Mouse (Mus musculus) erythroblast, embryonic 14.5 days (primary cell): ENCODE data around the gene Otop1. TPM values are rescaled to one million over a fixed set of nuclear protein-coding genes. Genes with fewer than 3 reads are reported as not detected.

Experiments used
- H3K27me3 ChIP-seq: 2 replicates; pipeline ENCODE4 v1.6.1; 2012; ENCODE audit warnings: inconsistent platforms; ENCODE audit not compliant: control insufficient read depth
- H3K36me3 ChIP-seq: 2 replicates; pipeline ENCODE4 v1.6.1; 2012; ENCODE audit warnings: mild to moderate bottlenecking, inconsistent platforms; ENCODE audit not compliant: control insufficient read depth
- H3K4me1 ChIP-seq: 2 replicates; pipeline ENCODE4 v1.6.1; 2012; ENCODE audit warnings: inconsistent platforms; ENCODE audit not compliant: control insufficient read depth
- H3K4me3 ChIP-seq: replicated peaks from 2 replicates; pipeline ENCODE3; 2012; ENCODE audit warnings: moderate library complexity, mild to moderate bottlenecking, inconsistent platforms
- H3K9me3 ChIP-seq: 2 replicates; pipeline ENCODE4 v1.6.1; 2012; ENCODE audit warnings: low read length, inconsistent platforms, mixed read lengths; ENCODE audit not compliant: control insufficient read depth
- GATA1 ChIP-seq: IDR thresholded peaks from 2 replicates; pipeline ENCODE4 v1.6.1; 2012; ENCODE audit warnings: low read length, inconsistent platforms, mixed read lengths
- TAL1 ChIP-seq: IDR thresholded peaks from 3 replicates; pipeline ENCODE4 v1.6.1; 2012; ENCODE audit warnings: low read length, inconsistent platforms, mixed read lengths
- polyA plus RNA-seq: library from polyadenylated mRNA; stranded (reverse); fragments of >175 nt; gene quantifications from 2 replicates; pipeline ENCODE4 v1.2.3, GENCODE M21; 2012

Otop1 gene
- polyA plus RNA-seq = not detected in 2 replicates

DNA sequence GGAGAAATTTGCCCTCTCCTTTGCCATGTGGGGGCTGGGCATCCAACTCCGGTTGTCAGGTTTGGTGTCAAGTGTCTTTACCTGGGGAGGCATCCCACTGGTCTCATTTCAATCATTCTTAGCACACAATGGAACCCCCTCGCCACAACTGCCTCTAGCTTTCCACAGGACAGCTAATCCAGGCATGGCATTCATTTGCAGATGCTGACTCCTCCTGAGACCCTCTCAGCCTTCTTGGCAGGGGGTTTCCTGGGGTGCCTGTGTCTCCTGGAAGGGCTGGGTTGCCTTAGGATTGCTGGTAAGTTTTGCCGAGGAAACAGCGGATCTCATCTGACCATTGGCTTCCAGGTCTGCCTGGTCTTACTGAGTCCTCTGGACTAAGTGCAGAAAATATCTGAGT lies at the start of gene Otop1:
Gene Otop1, plus strand, starts transcription at position 202 of the 400 bp plus-strand sequence.
- Histone ChIP-seq H3K27me3 (peaks cover 54% of the 10 kb centered on the region), H3K4me1 (no peaks in the 10 kb centered on the region), H3K4me3 (no peak within 1 kb of the TSS), H3K36me3 (peaks cover 11% of the 10 kb centered on the region), H3K9me3 (no peaks in the 10 kb centered on the region; the same call in 1 of the 2 replicates)
- no peak for TF ChIP-seq GATA1
- no peak for TF ChIP-seq TAL1

DNA sequence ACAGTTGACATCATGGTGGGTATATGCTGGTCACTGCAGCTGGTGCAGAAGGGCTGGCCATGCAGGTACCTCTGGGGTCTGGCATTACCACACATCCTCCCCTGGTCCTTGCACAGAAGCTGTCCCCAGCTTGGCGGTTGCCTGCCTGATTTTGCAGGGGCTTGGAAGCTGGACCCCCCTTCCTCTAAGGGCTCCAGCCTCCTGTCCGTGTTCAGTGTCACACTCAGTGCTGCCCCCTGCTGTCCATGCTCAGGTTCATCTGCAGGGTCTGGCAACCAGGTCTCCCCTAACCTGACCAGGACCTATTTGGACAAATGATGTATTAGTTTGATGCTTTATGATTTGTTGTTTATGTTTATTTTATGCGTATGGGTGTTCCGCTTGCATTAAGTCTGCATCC lies 40.4 kb upstream of the Otop1 start:
- peaks cover 54% of the 10 kb centered on the region for H3K36me3 ChIP-seq

GRCm38 (mm10) chr5:38236627-38237026 lies 39.1 kb upstream of the Otop1 start:
- TF ChIP-seq GATA1 (no peak), TAL1 (no peak)
- H3K36me3 ChIP-seq = peaks cover 42% of the 10 kb centered on the region
- no peaks in the 10 kb centered on the region for H3K27me3 ChIP-seq
- no peak overlapping the region for H3K4me3 ChIP-seq
- H3K4me1 ChIP-seq = no peaks in the 10 kb centered on the region
- peaks cover 2% of the 10 kb centered on the region; the same call in 1 of the 2 replicates for H3K9me3 ChIP-seq

More for the DNA sequence above, 40.4 kb upstream of the Otop1 start:
- TF ChIP-seq GATA1 (no peak), TAL1 (no peak)
- H3K4me1 ChIP-seq = no peaks in the 10 kb centered on the region
- no peaks in the 10 kb centered on the region for H3K27me3 ChIP-seq
- H3K9me3 ChIP-seq = peaks cover 2% of the 10 kb centered on the region; the same call in 1 of the 2 replicates
- no peak overlapping the region for H3K4me3 ChIP-seq

GRCm38 (mm10) chr5:38240727-38241472 lies 34.9 kb upstream of the Otop1 start:
- Histone ChIP-seq H3K27me3 (no peaks in the 10 kb centered on the region), H3K36me3 (peaks cover 4% of the 10 kb centered on the region), H3K9me3 (peaks cover 2% of the 10 kb centered on the region; the same call in 1 of the 2 replicates), H3K4me3 (no peak overlapping the region), H3K4me1 (no peaks in the 10 kb centered on the region)
- TF ChIP-seq GATA1 (no peak), TAL1 (no peak)

GRCm38 (mm10) chr5:38241473-38241834 lies 34.3 kb upstream of the Otop1 start:
- H3K9me3 ChIP-seq = peaks cover 2% of the 10 kb centered on the region; the same call in 1 of the 2 replicates
- no peaks in the 10 kb centered on the region for H3K4me1 ChIP-seq
- TF ChIP-seq TAL1 (no peak), GATA1 (no peak)
- no peaks in the 10 kb centered on the region for H3K36me3 ChIP-seq
- no peaks in the 10 kb centered on the region for H3K27me3 ChIP-seq
- H3K4me3 ChIP-seq = no peak overlapping the region

DNA sequence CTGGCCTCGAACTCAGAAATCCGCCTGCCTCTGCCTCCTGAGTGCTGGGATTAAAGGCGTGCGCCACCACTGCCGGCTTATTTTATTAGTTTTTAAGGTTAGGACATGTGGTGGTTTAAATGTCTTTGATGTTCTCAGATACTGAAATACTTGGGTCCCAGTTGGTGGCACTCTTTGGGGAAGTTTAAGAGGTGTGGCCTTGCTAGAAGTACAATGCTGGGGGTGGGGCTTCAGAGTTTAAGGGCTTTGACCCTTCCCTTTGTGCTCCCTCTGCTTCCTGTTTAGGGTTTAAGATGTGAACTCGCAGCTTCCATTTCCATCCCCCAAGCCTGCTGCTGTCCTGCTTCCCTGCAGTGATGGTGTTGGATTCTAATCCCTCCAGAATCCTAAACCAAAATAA lies 33.8 kb upstream of the Otop1 start:
- no peaks in the 10 kb centered on the region for H3K36me3 ChIP-seq
- TF ChIP-seq GATA1 (no peak), TAL1 (no peak)
- no peaks in the 10 kb centered on the region for H3K27me3 ChIP-seq
- no peaks in the 10 kb centered on the region for H3K4me1 ChIP-seq
- no peaks in the 10 kb centered on the region for H3K9me3 ChIP-seq
- H3K4me3 ChIP-seq = no peak overlapping the region

- 0 out of 2 replicates have a peak, but pooled peaks cover 2% of the 10 kb centered on the region for H3K9me3 ChIP-seq
- H3K36me3 ChIP-seq = no peaks in the 10 kb centered on the region
- H3K4me1 ChIP-seq = peaks cover 6% of the 10 kb centered on the region
- H3K27me3 ChIP-seq = 0 out of 2 replicates have a peak, but pooled peaks cover 2% of the 10 kb centered on the region
- no peak for TF ChIP-seq TAL1
- H3K4me3 ChIP-seq = no peak overlapping the region
These were observed 20.6 kb upstream of the Otop1 start for GRCm38 (mm10) chr5:38255195-38255594.

DNA sequence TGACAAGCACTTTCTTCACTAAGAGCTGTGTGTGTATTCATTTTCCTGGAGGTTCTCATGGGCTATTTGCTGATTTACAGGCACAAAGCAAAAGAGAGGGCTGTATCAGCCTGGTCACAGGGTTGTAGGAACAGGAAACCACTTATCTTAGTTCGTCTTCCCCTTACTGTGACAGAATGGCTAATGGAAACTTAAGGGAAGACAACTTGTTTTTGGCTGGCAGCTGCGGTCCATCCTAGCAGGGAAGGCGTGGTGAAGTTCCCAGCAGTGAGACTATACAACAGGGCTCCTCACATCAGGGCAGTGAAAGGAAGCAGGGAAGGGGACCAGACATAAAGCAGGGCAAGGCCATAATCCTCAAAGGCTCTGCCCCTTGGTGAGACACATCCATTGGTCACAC lies 20.1 kb upstream of the Otop1 start:
- Histone ChIP-seq H3K4me3 (no peak overlapping the region), H3K9me3 (0 out of 2 replicates have a peak, but pooled peaks cover 2% of the 10 kb centered on the region), H3K4me1 (peaks cover 6% of the 10 kb centered on the region), H3K36me3 (no peaks in the 10 kb centered on the region), H3K27me3 (0 out of 2 replicates have a peak, but pooled peaks cover 2% of the 10 kb centered on the region)
- no peak for TF ChIP-seq TAL1

GRCm38 (mm10) chr5:38256551-38256950 lies 19.2 kb upstream of the Otop1 start:
- Histone ChIP-seq H3K4me1 (peaks cover 15% of the 10 kb centered on the region), H3K4me3 (no peak overlapping the region), H3K27me3 (0 out of 2 replicates have a peak, but pooled peaks cover 2% of the 10 kb centered on the region), H3K9me3 (0 out of 2 replicates have a peak, but pooled peaks cover 2% of the 10 kb centered on the region), H3K36me3 (no peaks in the 10 kb centered on the region)
- no peak for TF ChIP-seq GATA1
- TF ChIP-seq TAL1 = no peak
